Mouse (Mus musculus) C2C12 (cell line): ENCODE results near the gene Itgb7.

Experiments
- CTCF ChIP-seq: IDR thresholded peaks from one replicate; pipeline ENCODE4 v1.5.1; 2011; ENCODE audit not compliant: control insufficient read depth, insufficient read depth, insufficient read length
- MAX ChIP-seq: IDR thresholded peaks from one replicate; pipeline ENCODE4 v1.6.1; 2011; ENCODE audit warnings: mild to moderate bottlenecking, control low read depth
- MYOD1 ChIP-seq: IDR thresholded peaks from one replicate; pipeline ENCODE4 v1.6.1; 2011; ENCODE audit warnings: low read depth; ENCODE audit not compliant: control insufficient read depth, insufficient read length
- USF1 ChIP-seq: IDR thresholded peaks from one replicate; pipeline ENCODE4 v1.6.1; 2011; ENCODE audit warnings: low read depth, mild to moderate bottlenecking, control low read depth, moderate library complexity

DNA sequence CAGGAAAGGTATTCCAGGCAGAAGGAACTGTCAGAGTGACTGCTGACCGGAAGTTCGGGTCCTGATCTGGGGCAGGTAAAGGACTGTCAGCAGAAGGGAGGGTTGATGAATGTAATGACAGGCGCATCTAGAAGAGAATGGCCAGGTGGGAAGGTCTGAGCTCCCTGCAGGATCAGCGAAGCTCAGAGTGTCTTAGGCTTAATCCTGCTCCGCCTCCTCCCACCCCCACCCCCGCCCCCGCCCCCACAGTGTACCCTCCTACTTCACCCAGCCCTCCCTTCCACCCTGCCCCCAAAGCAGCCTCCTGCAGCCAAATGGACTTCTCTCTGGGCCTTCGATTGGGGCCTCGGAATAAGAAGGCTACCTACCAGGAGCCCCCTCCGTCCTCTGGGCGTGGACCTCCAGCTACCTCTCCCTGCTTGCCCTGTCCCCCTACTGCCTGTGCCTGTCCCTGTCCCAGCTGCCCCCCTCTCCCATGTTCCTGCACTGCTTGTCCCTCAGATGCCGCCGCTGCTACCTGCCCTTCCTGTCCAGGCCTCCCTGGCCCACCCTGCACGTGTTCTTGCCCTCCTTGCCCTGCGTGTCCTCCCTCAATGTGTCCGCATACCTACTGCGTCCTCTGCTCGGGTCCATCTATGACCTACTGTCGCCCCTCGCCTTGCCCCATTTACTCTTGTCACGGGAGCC is 38.7 kb upstream of the Itgb7 start, which contains the start of gene Gm9918:
- TF ChIP-seq CTCF (no peak), MYOD1 (no peak), USF1 (no peak), MAX (no peak)
